Mouse (Mus musculus): ENCODE measurements around the gene Apobr. TPM values are rescaled to one million over a fixed set of nuclear protein-coding genes. Genes with fewer than 3 reads are reported as not detected.

Gene Apobr
- polyA plus RNA-seq, 1 experiment from 2014 or later: 0.61 TPM

Small RNAs within 50 kb of the gene (microRNA-seq; reads per million reads assigned to microRNA genes)
- not detected for gene Mir7059

Other genes with a start within 250 kb of the Apobr start
- gene Lat, start 215.4 kb upstream of the Apobr start, polyA plus RNA-seq (2015; fragmentation: Nextera tagmentation; extraction: Ambion mirVana): 10.9 and 12.4 TPM in 2 replicates
- 19.7 and 21.6 TPM in 2 replicates for gene Spns1, start 207.5 kb upstream of the Apobr start, polyA plus RNA-seq (2015; fragmentation: Nextera tagmentation; extraction: Ambion mirVana)
- 2.6 and 3.0 TPM in 2 replicates for gene Nfatc2ip, start 188.2 kb upstream of the Apobr start, polyA plus RNA-seq (2015; fragmentation: Nextera tagmentation; extraction: Ambion mirVana)
- 0.14 and 0.23 TPM in 2 replicates for gene Cd19, start 170.1 kb upstream of the Apobr start, polyA plus RNA-seq (2015; fragmentation: Nextera tagmentation; extraction: Ambion mirVana)
- 5.8 and 6.1 TPM in 2 replicates for gene Rabep2, start 156.2 kb upstream of the Apobr start, polyA plus RNA-seq (2015; fragmentation: Nextera tagmentation; extraction: Ambion mirVana)
- 1.1 and 2.4 TPM in 2 replicates for gene Atp2a1, start 121.8 kb upstream of the Apobr start, polyA plus RNA-seq (2015; fragmentation: Nextera tagmentation; extraction: Ambion mirVana)
- 11.2 and 12.9 TPM in 2 replicates for gene Sh2b1, start 109.5 kb upstream of the Apobr start, polyA plus RNA-seq (2015; fragmentation: Nextera tagmentation; extraction: Ambion mirVana)
- 111 and 115 TPM in 2 replicates for gene Tufm, start 97.6 kb upstream of the Apobr start, polyA plus RNA-seq (2015; fragmentation: Nextera tagmentation; extraction: Ambion mirVana)
- gene Atxn2l, start 81.5 kb upstream of the Apobr start, polyA plus RNA-seq (2015; fragmentation: Nextera tagmentation; extraction: Ambion mirVana): 23.8 and 31.4 TPM in 2 replicates
- gene Eif3c, start 18.5 kb upstream of the Apobr start, polyA plus RNA-seq (2015; fragmentation: Nextera tagmentation; extraction: Ambion mirVana): 138 and 141 TPM in 2 replicates
- 11.5 and 12.4 TPM in 2 replicates for gene Cln3, start 875 bp downstream of the Apobr start, polyA plus RNA-seq (2015; fragmentation: Nextera tagmentation; extraction: Ambion mirVana)
- not detected in 2 replicates for gene Il27, start 10.0 kb downstream of the Apobr start, polyA plus RNA-seq (2015; fragmentation: Nextera tagmentation; extraction: Ambion mirVana)
- gene Nupr1, start 45.9 kb downstream of the Apobr start, polyA plus RNA-seq (2015; fragmentation: Nextera tagmentation; extraction: Ambion mirVana): 1.7 and 2.0 TPM in 2 replicates
- 34.7 and 36.8 TPM in 2 replicates for gene Sgf29, start 64.4 kb downstream of the Apobr start, polyA plus RNA-seq (2015; fragmentation: Nextera tagmentation; extraction: Ambion mirVana)
- gene Sult1a1, start 91.5 kb downstream of the Apobr start, polyA plus RNA-seq (2015; fragmentation: Nextera tagmentation; extraction: Ambion mirVana): 1.8 and 2.0 TPM in 2 replicates
- gene Bola2, start 110.5 kb downstream of the Apobr start, polyA plus RNA-seq (2015; fragmentation: Nextera tagmentation; extraction: Ambion mirVana): 113 and 128 TPM in 2 replicates
- 3.6 and 4.2 TPM in 2 replicates for gene Slx1b, start 110.8 kb downstream of the Apobr start, polyA plus RNA-seq (2015; fragmentation: Nextera tagmentation; extraction: Ambion mirVana)
- 73.1 and 78.7 TPM in 2 replicates for gene Coro1a, start 122.8 kb downstream of the Apobr start, polyA plus RNA-seq (2015; fragmentation: Nextera tagmentation; extraction: Ambion mirVana)
- gene Mapk3, start 174.7 kb downstream of the Apobr start, polyA plus RNA-seq (2015; fragmentation: Nextera tagmentation; extraction: Ambion mirVana): 19.0 and 19.3 TPM in 2 replicates
- gene Gdpd3, start 181.4 kb downstream of the Apobr start, polyA plus RNA-seq (2015; fragmentation: Nextera tagmentation; extraction: Ambion mirVana): 0.37 and 0.64 TPM in 2 replicates
- 68.4 and 77.3 TPM in 2 replicates for gene Ypel3, start 192.0 kb downstream of the Apobr start, polyA plus RNA-seq (2015; fragmentation: Nextera tagmentation; extraction: Ambion mirVana)
- 0.35 and 0.45 TPM in 2 replicates for gene Tbx6, start 196.5 kb downstream of the Apobr start, polyA plus RNA-seq (2015; fragmentation: Nextera tagmentation; extraction: Ambion mirVana)
- gene Ppp4c, start 207.6 kb downstream of the Apobr start, polyA plus RNA-seq (2015; fragmentation: Nextera tagmentation; extraction: Ambion mirVana): 133 and 141 TPM in 2 replicates
- 0.10 and 0.13 TPM in 2 replicates for gene Fam57b, start 212.7 kb downstream of the Apobr start, polyA plus RNA-seq (2015; fragmentation: Nextera tagmentation; extraction: Ambion mirVana)
- not detected in 2 replicates for gene 4930451I11Rik, start 246.7 kb downstream of the Apobr start, polyA plus RNA-seq (2015; fragmentation: Nextera tagmentation; extraction: Ambion mirVana)